Mouse (Mus musculus): ENCODE measurements around the gene Slc30a7. TPM values are rescaled to one million over a fixed set of nuclear protein-coding genes. Genes with fewer than 3 reads are reported as not detected.

The Slc30a7 gene
- polyA plus RNA-seq, 1 experiment from 2014 or later = 14.5 TPM

- Histone ChIP-seq H3K27me3 (no peaks in the 10 kb centered on the region), H3K36me3 (ENCODE audit: poor library complexity, severe bottlenecking) (peaks cover 58% of the 10 kb centered on the region), H3K4me2 (no peak overlapping the region), H3K4me1 (no peaks in the 10 kb centered on the region), H3K9me3 (replicated peaks) (no peaks in the 10 kb centered on the region), H3K4me3 (no peak overlapping the region), H3K9ac (no peak overlapping the region), H3K27ac (no peak overlapping the region)
- ATAC-seq = no peak
- 94% methylated on average over 7 of the region's 7 CpGs for WGBS
Measured at GRCm38 (mm10) chr3:115957223-115957622, 50.0 kb downstream of the Slc30a7 start.

GRCm38 (mm10) chr3:115953088-115953487, 54.1 kb downstream of the Slc30a7 start:
- Histone ChIP-seq H3K4me1 (peaks cover 9% of the 10 kb centered on the region; the same call in 1 of the 2 replicates), H3K9me3 (replicated peaks) (no peaks in the 10 kb centered on the region), H3K36me3 (ENCODE audit: poor library complexity, severe bottlenecking) (peaks cover 66% of the 10 kb centered on the region), H3K9ac (no peak overlapping the region), H3K27me3 (no peaks in the 10 kb centered on the region), H3K27ac (no peak overlapping the region), H3K4me2 (no peak overlapping the region), H3K4me3 (no peak overlapping the region)
- 65% methylated on average over 3 of the region's 3 CpGs for WGBS
- no peak for ATAC-seq

- H3K9ac ChIP-seq = no peak overlapping the region
- H3K4me2 ChIP-seq = no peak overlapping the region
- no peak for ATAC-seq
- no peak overlapping the region for H3K4me3 ChIP-seq
- H3K27ac ChIP-seq = no peak overlapping the region
- whole genome bisulfite sequencing = 78% methylated on average over 4 of the region's 4 CpGs
- H3K4me1 ChIP-seq = peaks cover 9% of the 10 kb centered on the region; the same call in 1 of the 2 replicates
- no peaks in the 10 kb centered on the region for H3K27me3 ChIP-seq
- peaks cover 62% of the 10 kb centered on the region for H3K36me3 ChIP-seq (ENCODE audit: poor library complexity, severe bottlenecking)
- no peaks in the 10 kb centered on the region for H3K9me3 ChIP-seq (replicated peaks)
Measured at GRCm38 (mm10) chr3:115952356-115952755, 54.9 kb downstream of the Slc30a7 start.

- H3K9ac ChIP-seq = no peak overlapping the region
- no peak overlapping the region for H3K4me3 ChIP-seq
- 36% methylated on average over 3 of the region's 3 CpGs for WGBS
- no peak overlapping the region for H3K4me2 ChIP-seq
- H3K4me1 ChIP-seq = peaks cover 9% of the 10 kb centered on the region; the same call in 1 of the 2 replicates
- no peak for ATAC-seq
- peaks cover 62% of the 10 kb centered on the region for H3K36me3 ChIP-seq (ENCODE audit: poor library complexity, severe bottlenecking)
- no peak overlapping the region; the same call in 1 of the 2 replicates for H3K27ac ChIP-seq
- H3K9me3 ChIP-seq (replicated peaks) = no peaks in the 10 kb centered on the region
- no peaks in the 10 kb centered on the region for H3K27me3 ChIP-seq
Measured at GRCm38 (mm10) chr3:115951221-115951620, 56.0 kb downstream of the Slc30a7 start.

- peaks cover 9% of the 10 kb centered on the region; the same call in 1 of the 2 replicates for H3K4me1 ChIP-seq
- no peak overlapping the region for H3K9ac ChIP-seq
- H3K9me3 ChIP-seq (replicated peaks) = no peaks in the 10 kb centered on the region
- H3K4me2 ChIP-seq = no peak overlapping the region
- no peaks in the 10 kb centered on the region for H3K27me3 ChIP-seq
- H3K36me3 ChIP-seq (ENCODE audit: poor library complexity, severe bottlenecking) = peaks cover 58% of the 10 kb centered on the region
- ATAC-seq = peak; percentile 67
- WGBS = 68% methylated on average over 6 of the region's 6 CpGs
- no peak overlapping the region for H3K4me3 ChIP-seq
- H3K27ac ChIP-seq = peak overlapping the region; percentile 54
Measured at GRCm38 (mm10) chr3:115949921-115950877, 57.0 kb downstream of the Slc30a7 start.

- peaks cover 60% of the 10 kb centered on the region for H3K36me3 ChIP-seq (ENCODE audit: poor library complexity, severe bottlenecking)
- H3K4me1 ChIP-seq = peaks cover 9% of the 10 kb centered on the region; the same call in 1 of the 2 replicates
- peak; percentile 81 for ATAC-seq
- H3K27ac ChIP-seq = peak overlapping the region; percentile 54; the same call in 1 of the 2 replicates
- H3K9me3 ChIP-seq (replicated peaks) = no peaks in the 10 kb centered on the region
- no peak overlapping the region for H3K4me2 ChIP-seq
- 64% methylated on average over 3 of the region's 3 CpGs for WGBS
- no peaks in the 10 kb centered on the region for H3K27me3 ChIP-seq
- no peak overlapping the region for H3K9ac ChIP-seq
- H3K4me3 ChIP-seq = no peak overlapping the region
Measured at GRCm38 (mm10) chr3:115949220-115949920, 57.8 kb downstream of the Slc30a7 start.

- H3K36me3 ChIP-seq (ENCODE audit: poor library complexity, severe bottlenecking) = peaks cover 58% of the 10 kb centered on the region
- 94% methylated on average over 8 of the region's 8 CpGs for WGBS
Measured at GRCm38 (mm10) chr3:115946272-115946671, 60.9 kb downstream of the Slc30a7 start.

GRCm38 (mm10) chr3:115944376-115944775, 62.8 kb downstream of the Slc30a7 start:
- Histone ChIP-seq H3K9me3 (replicated peaks) (no peaks in the 10 kb centered on the region), H3K27ac (no peak overlapping the region), H3K9ac (no peak overlapping the region), H3K36me3 (ENCODE audit: poor library complexity, severe bottlenecking) (peaks cover 54% of the 10 kb centered on the region), H3K4me3 (no peak overlapping the region), H3K4me2 (no peak overlapping the region), H3K4me1 (no peaks in the 10 kb centered on the region), H3K27me3 (no peaks in the 10 kb centered on the region)
- WGBS = 71% methylated on average over 6 of the region's 6 CpGs
- ATAC-seq = no peak

More at GRCm38 (mm10) chr3:115946272-115946671, 60.9 kb downstream of the Slc30a7 start:
- H3K4me3 ChIP-seq = no peak overlapping the region
- H3K9ac ChIP-seq = no peak overlapping the region
- H3K27ac ChIP-seq = no peak overlapping the region
- H3K9me3 ChIP-seq (replicated peaks) = no peaks in the 10 kb centered on the region
- ATAC-seq = no peak
- peaks cover 9% of the 10 kb centered on the region; the same call in 1 of the 2 replicates for H3K4me1 ChIP-seq
- H3K4me2 ChIP-seq = no peak overlapping the region
- H3K27me3 ChIP-seq = no peaks in the 10 kb centered on the region

GRCm38 (mm10) chr3:115941464-115941863, 65.7 kb downstream of the Slc30a7 start:
- Histone ChIP-seq H3K4me3 (no peak overlapping the region), H3K4me2 (no peak overlapping the region), H3K9me3 (replicated peaks) (no peaks in the 10 kb centered on the region), H3K9ac (no peak overlapping the region), H3K4me1 (no peaks in the 10 kb centered on the region), H3K27me3 (no peaks in the 10 kb centered on the region), H3K27ac (no peak overlapping the region), H3K36me3 (ENCODE audit: poor library complexity, severe bottlenecking) (peaks cover 44% of the 10 kb centered on the region)
- WGBS = 92% methylated on average over 8 of the region's 8 CpGs
- no peak for ATAC-seq

GRCm38 (mm10) chr3:115940510-115940909, 66.7 kb downstream of the Slc30a7 start:
- Histone ChIP-seq H3K36me3 (ENCODE audit: poor library complexity, severe bottlenecking) (peaks cover 38% of the 10 kb centered on the region), H3K4me1 (no peaks in the 10 kb centered on the region), H3K27me3 (no peaks in the 10 kb centered on the region), H3K27ac (no peak overlapping the region), H3K4me2 (no peak overlapping the region), H3K9me3 (replicated peaks) (no peaks in the 10 kb centered on the region), H3K9ac (no peak overlapping the region), H3K4me3 (no peak overlapping the region)
- WGBS = 90% methylated on average over 4 of the region's 4 CpGs
- no peak for ATAC-seq

- Histone ChIP-seq H3K4me3 (no peak overlapping the region), H3K27me3 (no peaks in the 10 kb centered on the region), H3K36me3 (ENCODE audit: poor library complexity, severe bottlenecking) (peaks cover 25% of the 10 kb centered on the region), H3K9ac (no peak overlapping the region), H3K27ac (no peak overlapping the region), H3K9me3 (replicated peaks) (no peaks in the 10 kb centered on the region), H3K4me2 (no peak overlapping the region), H3K4me1 (no peaks in the 10 kb centered on the region)
- no peak for ATAC-seq
- 89% methylated on average over 10 of the region's 10 CpGs for WGBS
Measured at GRCm38 (mm10) chr3:115937807-115938206, 69.4 kb downstream of the Slc30a7 start.

Measured in forebrain, embryonic 13.5 days (tissue).